Mouse (Mus musculus) E14TG2a.4 (cell line): ENCODE measurements around the gene Krt9.

Experiments
- H3K27me3 ChIP-seq: 2 replicates; pipeline ENCODE4 v1.6.1; 2014; ENCODE audit warnings: low read length, control low read depth; ENCODE audit not compliant: insufficient read depth
- H3K36me3 ChIP-seq: 2 replicates; pipeline ENCODE4 v1.6.1; 2014; ENCODE audit warnings: low read length, control low read depth; ENCODE audit not compliant: insufficient read depth
- H3K4me1 ChIP-seq: replicated peaks from 2 replicates; pipeline ENCODE4 v1.6.1; 2014; ENCODE audit warnings: low read depth, low read length, control low read depth
- H3K4me3 ChIP-seq: replicated peaks from 2 replicates; pipeline ENCODE4 v1.5.1; 2014; ENCODE audit warnings: mild to moderate bottlenecking, low read length
- H3K9me3 ChIP-seq: 2 replicates; pipeline ENCODE4 v1.6.1; 2014; ENCODE audit warnings: low read length, control low read depth
- CTCF ChIP-seq: conservative IDR thresholded peaks from 2 replicates; pipeline ENCODE4 v1.5.1; 2014; ENCODE audit warnings: low read length
- NANOG ChIP-seq: IDR thresholded peaks from 2 replicates; pipeline ENCODE4 v1.6.1; 2014; ENCODE audit warnings: borderline replicate concordance, low read length, mixed read lengths
- POU5F1 ChIP-seq: IDR thresholded peaks from 2 replicates; pipeline ENCODE4 v1.6.1; 2014; ENCODE audit warnings: low read length, borderline replicate concordance

Krt9 gene

DNA sequence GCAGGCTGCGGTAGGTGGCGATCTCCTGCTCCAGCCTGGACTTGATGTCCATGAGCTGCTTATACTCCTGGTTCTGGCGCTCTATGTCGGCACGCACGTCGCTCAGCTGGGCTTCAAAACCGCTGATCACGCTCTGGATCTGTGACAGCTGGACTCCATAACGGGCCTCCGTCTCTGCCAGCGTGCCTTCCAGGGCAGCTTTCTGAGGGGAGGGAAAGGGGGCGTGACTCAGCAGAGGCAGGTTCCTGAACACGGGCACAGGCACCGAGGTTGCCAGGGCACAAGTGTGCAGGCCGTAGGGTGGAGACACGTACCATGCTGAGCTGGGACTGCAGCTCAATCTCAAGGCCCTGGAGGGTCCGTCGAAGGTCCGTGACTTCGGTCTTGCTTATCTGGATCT, 52.1 kb downstream of the Krt9 start:
- no peak overlapping the region for H3K4me3 ChIP-seq
- H3K27me3 ChIP-seq: peaks cover 41% of the 10 kb centered on the region
- peaks cover 41% of the 10 kb centered on the region for H3K4me1 ChIP-seq
- H3K36me3 ChIP-seq: no peaks in the 10 kb centered on the region
- H3K9me3 ChIP-seq: no peaks in the 10 kb centered on the region
- TF ChIP-seq POU5F1: no peak
- no peak for TF ChIP-seq NANOG
- no peak for TF ChIP-seq CTCF

- TF ChIP-seq CTCF (no peak), NANOG (no peak), POU5F1 (no peak)
- Histone ChIP-seq H3K4me3 (no peak overlapping the region), H3K4me1 (peaks cover 26% of the 10 kb centered on the region), H3K36me3 (no peaks in the 10 kb centered on the region), H3K9me3 (no peaks in the 10 kb centered on the region), H3K27me3 (peaks cover 29% of the 10 kb centered on the region)
These were observed 53.7 kb downstream of the Krt9 start for GRCm38 (mm10) chr11:100139391-100139790.

- peaks cover 22% of the 10 kb centered on the region for H3K4me1 ChIP-seq
- H3K36me3 ChIP-seq: no peaks in the 10 kb centered on the region
- no peak overlapping the region for H3K4me3 ChIP-seq
- H3K9me3 ChIP-seq: no peaks in the 10 kb centered on the region
- peaks cover 28% of the 10 kb centered on the region for H3K27me3 ChIP-seq
- TF ChIP-seq POU5F1 (no peak), CTCF (no peak), NANOG (no peak)
These were observed 54.2 kb downstream of the Krt9 start for GRCm38 (mm10) chr11:100138809-100139208.

- Histone ChIP-seq H3K4me3 (no peak overlapping the region), H3K36me3 (no peaks in the 10 kb centered on the region), H3K9me3 (no peaks in the 10 kb centered on the region), H3K4me1 (peaks cover 22% of the 10 kb centered on the region), H3K27me3 (peaks cover 35% of the 10 kb centered on the region)
- TF ChIP-seq NANOG: no peak
- no peak for TF ChIP-seq POU5F1
- no peak for TF ChIP-seq CTCF
These were observed 55.4 kb downstream of the Krt9 start for GRCm38 (mm10) chr11:100137693-100138092.
